Mouse (Mus musculus): Measurements from ENCODE around the gene Tex29. TPM values are rescaled to one million over a fixed set of nuclear protein-coding genes. Genes with fewer than 3 reads are reported as not detected.

Tex29 gene
- polyA plus RNA-seq, 1 experiment from 2014 or later, result 0.32 TPM

- Histone ChIP-seq H3K9ac (no peak overlapping the region), H3K27ac (replicated peaks) (no peak overlapping the region), H3K4me3 (no peak overlapping the region), H3K9me3 (no peaks in the 10 kb centered on the region), H3K27me3 (no peaks in the 10 kb centered on the region), H3K4me2 (no peak overlapping the region), H3K4me1 (replicated peaks) (no peaks in the 10 kb centered on the region; the same call in 1 of the 2 replicates), H3K36me3 (peaks cover 86% of the 10 kb centered on the region)
- 94% methylated on average over 5 of the region's 5 CpGs for WGBS
- no peak for ATAC-seq (ENCODE audit: low FRiP score, low read depth)
Measured at GRCm38 (mm10) chr8:11810426-11810825, 29.8 kb upstream of the Tex29 start.

- WGBS, result 85% methylated on average over 7 of the region's 7 CpGs
- H3K9me3 ChIP-seq, result no peaks in the 10 kb centered on the region
- no peak for ATAC-seq (ENCODE audit: low FRiP score, low read depth)
Measured at GRCm38 (mm10) chr8:11813801-11814200, 26.5 kb upstream of the Tex29 start.

GRCm38 (mm10) chr8:11815206-11815605 is 25.1 kb upstream of the Tex29 start:
- no peak for ATAC-seq (ENCODE audit: low FRiP score, low read depth)
- H3K9me3 ChIP-seq, result no peaks in the 10 kb centered on the region

More at GRCm38 (mm10) chr8:11813801-11814200, 26.5 kb upstream of the Tex29 start:
- Histone ChIP-seq H3K4me3 (no peak overlapping the region), H3K27me3 (no peaks in the 10 kb centered on the region), H3K4me2 (no peak overlapping the region), H3K27ac (replicated peaks) (no peak overlapping the region), H3K9ac (no peak overlapping the region), H3K4me1 (replicated peaks) (no peaks in the 10 kb centered on the region), H3K36me3 (peaks cover 73% of the 10 kb centered on the region)

GRCm38 (mm10) chr8:11820136-11820535 is 20.1 kb upstream of the Tex29 start:
- no peak overlapping the region for H3K4me3 ChIP-seq
- peak overlapping the region; percentile 26; the same call in 1 of the 2 replicates for H3K27ac ChIP-seq (replicated peaks)
- no peak overlapping the region for H3K9ac ChIP-seq
- H3K36me3 ChIP-seq, result peaks cover 66% of the 10 kb centered on the region
- ATAC-seq (ENCODE audit: low FRiP score, low read depth), result 0 out of 2 replicates have a peak, but pooled peaks have one; percentile 7
- H3K4me2 ChIP-seq, result no peak overlapping the region
- 83% methylated on average over 5 of the region's 5 CpGs for WGBS
- H3K9me3 ChIP-seq, result no peaks in the 10 kb centered on the region
- H3K27me3 ChIP-seq, result no peaks in the 10 kb centered on the region
- H3K4me1 ChIP-seq (replicated peaks), result no peaks in the 10 kb centered on the region

More at GRCm38 (mm10) chr8:11815206-11815605, 25.1 kb upstream of the Tex29 start:
- Histone ChIP-seq H3K9ac (no peak overlapping the region), H3K27me3 (no peaks in the 10 kb centered on the region), H3K36me3 (peaks cover 72% of the 10 kb centered on the region), H3K4me1 (replicated peaks) (no peaks in the 10 kb centered on the region), H3K4me2 (no peak overlapping the region), H3K4me3 (no peak overlapping the region), H3K27ac (replicated peaks) (no peak overlapping the region)
- 80% methylated on average over 7 of the region's 7 CpGs for WGBS

- WGBS, result 73% methylated on average over 5 of the region's 5 CpGs
- ATAC-seq (ENCODE audit: low FRiP score, low read depth), result 0 out of 2 replicates have a peak, but pooled peaks have one; percentile 12
- peak overlapping the region; percentile 26; the same call in 1 of the 2 replicates for H3K27ac ChIP-seq (replicated peaks)
Measured at GRCm38 (mm10) chr8:11820568-11820967, 19.7 kb upstream of the Tex29 start.

GRCm38 (mm10) chr8:11821451-11822206 is 18.6 kb upstream of the Tex29 start:
- WGBS, result 95% methylated on average over 14 of the region's 14 CpGs
- Histone ChIP-seq H3K27ac (replicated peaks) (no peak overlapping the region), H3K4me3 (no peak overlapping the region), H3K4me1 (replicated peaks) (no peaks in the 10 kb centered on the region), H3K27me3 (no peaks in the 10 kb centered on the region), H3K9me3 (no peaks in the 10 kb centered on the region), H3K9ac (no peak overlapping the region), H3K36me3 (peaks cover 63% of the 10 kb centered on the region), H3K4me2 (no peak overlapping the region)
- ATAC-seq (ENCODE audit: low FRiP score, low read depth), result no peak

More at GRCm38 (mm10) chr8:11820568-11820967, 19.7 kb upstream of the Tex29 start:
- Histone ChIP-seq H3K27me3 (no peaks in the 10 kb centered on the region), H3K9ac (no peak overlapping the region), H3K4me2 (no peak overlapping the region), H3K9me3 (no peaks in the 10 kb centered on the region), H3K36me3 (peaks cover 64% of the 10 kb centered on the region), H3K4me1 (replicated peaks) (no peaks in the 10 kb centered on the region), H3K4me3 (no peak overlapping the region)

GRCm38 (mm10) chr8:11822550-11823060 is 17.7 kb upstream of the Tex29 start:
- 84% methylated on average over 9 of the region's 9 CpGs for WGBS
- H3K9me3 ChIP-seq, result no peaks in the 10 kb centered on the region
- H3K9ac ChIP-seq, result no peak overlapping the region
- no peak overlapping the region for H3K4me2 ChIP-seq
- no peak overlapping the region; the same call in 1 of the 2 replicates for H3K27ac ChIP-seq (replicated peaks)
- no peak overlapping the region for H3K4me3 ChIP-seq
- peaks cover 6% of the 10 kb centered on the region; the same call in 1 of the 2 replicates for H3K4me1 ChIP-seq (replicated peaks)
- no peaks in the 10 kb centered on the region for H3K27me3 ChIP-seq
- ATAC-seq (ENCODE audit: low FRiP score, low read depth), result no peak
- peaks cover 64% of the 10 kb centered on the region for H3K36me3 ChIP-seq

GRCm38 (mm10) chr8:11825756-11826155 is 14.5 kb upstream of the Tex29 start:
- ATAC-seq (ENCODE audit: low FRiP score, low read depth), result no peak

GRCm38 (mm10) chr8:11827312-11827711 is 13.0 kb upstream of the Tex29 start:
- Histone ChIP-seq H3K9me3 (no peaks in the 10 kb centered on the region), H3K27ac (replicated peaks) (no peak overlapping the region), H3K4me1 (replicated peaks) (peaks cover 28% of the 10 kb centered on the region), H3K9ac (no peak overlapping the region), H3K4me2 (no peak overlapping the region), H3K27me3 (no peaks in the 10 kb centered on the region), H3K36me3 (peaks cover 36% of the 10 kb centered on the region), H3K4me3 (no peak overlapping the region)
- ATAC-seq (ENCODE audit: low FRiP score, low read depth), result no peak
- 56% methylated on average over 3 of the region's 3 CpGs for WGBS

More at GRCm38 (mm10) chr8:11825756-11826155, 14.5 kb upstream of the Tex29 start:
- peaks cover 37% of the 10 kb centered on the region for H3K36me3 ChIP-seq
- H3K4me1 ChIP-seq (replicated peaks), result peaks cover 21% of the 10 kb centered on the region
- no peak overlapping the region for H3K4me2 ChIP-seq
- no peaks in the 10 kb centered on the region for H3K9me3 ChIP-seq
- no peaks in the 10 kb centered on the region for H3K27me3 ChIP-seq
- no peak overlapping the region for H3K9ac ChIP-seq
- H3K27ac ChIP-seq (replicated peaks), result no peak overlapping the region
- WGBS, result 55% methylated on average over 3 of the region's 3 CpGs
- no peak overlapping the region for H3K4me3 ChIP-seq

GRCm38 (mm10) chr8:11830214-11831046 is 9.8 kb upstream of the Tex29 start:
- Histone ChIP-seq H3K9me3 (no peaks in the 10 kb centered on the region), H3K36me3 (peaks cover 35% of the 10 kb centered on the region), H3K27ac (replicated peaks) (peak overlapping the region; percentile 75), H3K4me2 (no peak overlapping the region), H3K4me3 (no peak overlapping the region), H3K27me3 (no peaks in the 10 kb centered on the region), H3K4me1 (replicated peaks) (peaks cover 28% of the 10 kb centered on the region), H3K9ac (no peak overlapping the region)
- peak; percentile 43; the same call in 1 of the 2 replicates for ATAC-seq (ENCODE audit: low FRiP score, low read depth)
- 33% methylated on average over 16 of the region's 16 CpGs for WGBS

GRCm38 (mm10) chr8:11831174-11831573 is 9.1 kb upstream of the Tex29 start:
- 90% methylated on average over 10 of the region's 10 CpGs for WGBS
- H3K4me2 ChIP-seq, result no peak overlapping the region
- no peaks in the 10 kb centered on the region for H3K27me3 ChIP-seq
- peaks cover 31% of the 10 kb centered on the region for H3K36me3 ChIP-seq
- no peaks in the 10 kb centered on the region for H3K9me3 ChIP-seq
- ATAC-seq (ENCODE audit: low FRiP score, low read depth), result no peak
- H3K27ac ChIP-seq (replicated peaks), result peak overlapping the region; percentile 75; the same call in 1 of the 2 replicates
- no peak overlapping the region for H3K4me3 ChIP-seq
- no peak overlapping the region for H3K9ac ChIP-seq
- H3K4me1 ChIP-seq (replicated peaks), result peaks cover 28% of the 10 kb centered on the region
